Mouse (Mus musculus) urinary bladder, adult 2 months (tissue): ENCODE data around the gene Gm9918. TPM values are rescaled to one million over a fixed set of nuclear protein-coding genes. Genes with fewer than 3 reads are reported as not detected.
"Not testable (repeated sequence)": the region's sequence is repeated elsewhere in the genome, so short reads cannot be mapped to it uniquely, and the experiment has no call there.

Experiments
- DNase-seq: peaks from one replicate; pipeline ENCODE4 v3.0.0; 2022; ENCODE audit warnings: low spot score
- polyA plus RNA-seq: library from polyadenylated mRNA; depleted of rRNA; stranded (reverse); fragments of >200 nt; gene quantifications from 2 replicates; pipeline ENCODE4 v1.2.3, GENCODE M21; 2012; rRNA removed

Gene Gm9918
- polyA plus RNA-seq = 0.56 and 0.59 TPM in 2 replicates

GRCm38 (mm10) chr15:102270274-102270960, at the start of gene Gm9918:
Gene Gm9918 (plus strand): TSS chr15:102270563.
- DNase-seq = no peak

GRCm38 (mm10) chr15:102222386-102222785, 48.0 kb upstream of the Gm9918 start:
- DNase-seq = no peak

- DNase-seq = peak; percentile 78
These were observed 46.0 kb upstream of the Gm9918 start for GRCm38 (mm10) chr15:102224186-102224991.

GRCm38 (mm10) chr15:102224992-102225617, 45.3 kb upstream of the Gm9918 start:
- no peak for DNase-seq

- not testable (repeated sequence) for DNase-seq
These were observed 44.7 kb upstream of the Gm9918 start for GRCm38 (mm10) chr15:102225619-102226018.

- DNase-seq = no peak
These were observed 39.7 kb upstream of the Gm9918 start for GRCm38 (mm10) chr15:102230408-102231321.

- DNase-seq = no peak
These were observed 38.6 kb upstream of the Gm9918 start, which contains the start of gene Itgb7 for GRCm38 (mm10) chr15:102231748-102232147. Gene Itgb7 (minus strand): TSS chr15:102231944.

GRCm38 (mm10) chr15:102232764-102233163, 37.6 kb upstream of the Gm9918 start:
- DNase-seq = no peak

GRCm38 (mm10) chr15:102233896-102234295, 36.5 kb upstream of the Gm9918 start:
- no peak for DNase-seq

GRCm38 (mm10) chr15:102235371-102236027, 34.9 kb upstream of the Gm9918 start:
- no peak for DNase-seq

- DNase-seq = no peak
These were observed 31.7 kb upstream of the Gm9918 start for GRCm38 (mm10) chr15:102238543-102239259.

- DNase-seq = no peak
These were observed 31.1 kb upstream of the Gm9918 start for GRCm38 (mm10) chr15:102239260-102239590.

- DNase-seq = no peak
These were observed 30.5 kb upstream of the Gm9918 start for GRCm38 (mm10) chr15:102239851-102240250.

- DNase-seq = no peak
These were observed 29.8 kb upstream of the Gm9918 start for GRCm38 (mm10) chr15:102240607-102241006.

- no peak for DNase-seq
These were observed 27.7 kb upstream of the Gm9918 start for GRCm38 (mm10) chr15:102242404-102243228.

GRCm38 (mm10) chr15:102243229-102244190, 26.9 kb upstream of the Gm9918 start:
- no peak for DNase-seq

- no peak for DNase-seq
These were observed 25.8 kb upstream of the Gm9918 start for GRCm38 (mm10) chr15:102244306-102245191.
